ENCODE assay signal across 8 mouse cellular contexts in the genomic region with DNA sequence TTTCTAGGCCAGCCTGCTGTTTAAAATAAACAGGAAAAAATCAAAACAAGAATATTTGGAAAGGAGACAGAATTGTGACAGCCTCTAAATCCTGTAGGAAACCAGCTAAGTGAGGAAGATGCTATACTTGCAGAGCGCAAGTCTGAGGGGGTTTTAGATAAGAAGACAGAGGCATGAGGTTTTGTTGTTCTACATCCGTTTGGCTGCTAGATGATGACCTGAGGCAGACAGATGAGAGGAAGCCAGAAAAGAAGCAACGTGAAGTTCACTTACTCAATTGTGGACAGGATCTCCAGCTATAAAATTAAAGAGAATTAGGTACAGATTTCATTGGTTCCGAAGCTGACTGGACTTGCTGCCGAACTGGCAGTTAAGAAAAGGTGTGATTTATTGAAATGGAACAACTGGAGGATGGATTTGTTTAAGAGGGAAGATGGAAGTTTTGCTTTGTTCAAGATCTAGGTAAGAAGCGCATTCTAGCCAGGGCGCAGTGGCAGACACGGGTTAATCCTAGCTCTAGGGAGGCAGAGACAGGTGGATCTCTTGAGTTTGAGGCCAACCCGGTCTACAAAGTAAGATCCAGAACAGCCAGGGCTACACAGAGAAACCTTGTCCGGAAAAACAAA. TPM values are rescaled to one million over a fixed set of nuclear protein-coding genes. Genes with fewer than 3 reads are reported as not detected.
A peak's percentile ranks its signal among the peaks of the same experiment; 100 is the strongest.
DNase-seq lines count a peak whose midpoint lies in the region; ATAC-seq and TF ChIP-seq lines count a peak whose summit lies in the region.

No protein-coding gene starts in this region.

- peaks cover 2% of the 10 kb centered on the region; the same call in 1 of the 2 replicates for H3K36me3 ChIP-seq in intestine, embryonic 15.5 days

- no peak for TF ChIP-seq CTCF in left cerebral cortex, adult 2 months (IDR thresholded peaks at IDR 0.05)

- H3K27me3 ChIP-seq in intestine, embryonic 15.5 days (replicated peaks) = no peaks in the 10 kb centered on the region

- no peaks in the 10 kb centered on the region for H3K9me3 ChIP-seq in intestine, embryonic 15.5 days

- 18% methylated on average over 10 of the region's 10 CpGs for WGBS in intestine, embryonic 15.5 days

- intact Hi-C loops in left cerebral cortex, adult 2 months (cut with DNase I) = loop anchor here (2.0 to 5.0 kb wide), 3 partner anchors 42 to 172 kb away; partner anchors contain the start of genes Chchd4 and Tmem43
- intact Hi-C loops in left cerebral cortex, postnatal 36 days (cut with DNase I) = loop anchor here (5.0 kb wide), 2 partner anchors 43 to 172 kb away; partner anchors contain the start of genes Chchd4 and Tmem43

- no peak for ATAC-seq in intestine, embryonic 15.5 days

- peak overlapping the region; percentile 90 for H3K4me3 ChIP-seq in left cerebral cortex, adult 2 months
- H3K4me3 ChIP-seq in intestine, embryonic 15.5 days (replicated peaks) = peak overlapping the region; percentile 67

- peak overlapping the region; percentile 83 for H3K9ac ChIP-seq in intestine, embryonic 15.5 days

- peak overlapping the region; percentile 77 for H3K4me2 ChIP-seq in intestine, embryonic 15.5 days (replicated peaks)

- peaks cover 4% of the 10 kb centered on the region; the same call in 1 of the 2 replicates for H3K4me1 ChIP-seq in intestine, embryonic 15.5 days (replicated peaks)

- DNase-seq in left cerebral cortex, adult 2 months (ENCODE audit: extremely low spot score in 1 of 2, low spot score in 2 of 2) = no peak
- no peak for DNase-seq in left cerebral cortex, postnatal 36 days (ENCODE audit: low spot score in 2 of 2)
- peak; percentile 13 for DNase-seq in c-Kit-positive CD71-positive TER-119-negative erythroid progenitor cells, embryonic 14.5 days (ENCODE audit: low read depth)
- DNase-seq in naive thymus-derived CD4-positive, alpha-beta T cell, adult 2 months (ENCODE audit: low read depth) = peak; percentile 48
- DNase-seq in Muller cell, postnatal 12 days (ENCODE audit: inconsistent ontology term) = no peak
- DNase-seq in urinary bladder, postnatal 14 days (ENCODE audit: low spot score) = no peak
- no peak for DNase-seq in MN1 (ENCODE audit: low spot score)

- H3K27ac ChIP-seq in left cerebral cortex, adult 2 months = no peak overlapping the region
- H3K27ac ChIP-seq in intestine, embryonic 15.5 days = no peak overlapping the region

RNA-seq across cellular contexts. Expression of gene Xpc, which starts 0.8 kb away (rescaled TPM):
- total RNA-seq in left cerebral cortex, adult 2 months (2021) = 10 to 100 TPM; 12.9 to 13.2 TPM
- total RNA-seq in left cerebral cortex, postnatal 36 days (2021) = 10 to 100 TPM; 13.2 to 14.9 TPM
- polyA plus RNA-seq in intestine, embryonic 15.5 days (2015; fragmentation: Nextera tagmentation; extraction: Ambion mirVana) = 15.3 and 16.8 TPM in 2 replicates

RNA-seq across cellular contexts. Expression of gene Lsm3, which starts 0.9 kb away (rescaled TPM):
- total RNA-seq in left cerebral cortex, adult 2 months (2021) = 10 to 100 TPM; 35.0 to 40.6 TPM
- 10 to 100 TPM; 35.0 to 41.3 TPM for total RNA-seq in left cerebral cortex, postnatal 36 days (2021)
- polyA plus RNA-seq in intestine, embryonic 15.5 days (2015; fragmentation: Nextera tagmentation; extraction: Ambion mirVana) = 268 and 270 TPM in 2 replicates

RNA-seq across cellular contexts. Expression of gene Tmem43, which starts 41.3 kb away (rescaled TPM):
- 10 to 100 TPM; 29.3 to 30.0 TPM for total RNA-seq in left cerebral cortex, adult 2 months (2021)
- 10 to 100 TPM; 24.9 to 29.6 TPM for total RNA-seq in left cerebral cortex, postnatal 36 days (2021)
- 36.4 and 40.5 TPM in 2 replicates for polyA plus RNA-seq in intestine, embryonic 15.5 days (2015; fragmentation: Nextera tagmentation; extraction: Ambion mirVana)

RNA-seq across cellular contexts. Expression of gene Chchd4, which starts 41.5 kb away (rescaled TPM):
- 10 to 100 TPM; 20.8 to 21.2 TPM for total RNA-seq in left cerebral cortex, adult 2 months (2021)
- 10 to 100 TPM; 19.8 to 21.1 TPM for total RNA-seq in left cerebral cortex, postnatal 36 days (2021)
- polyA plus RNA-seq in intestine, embryonic 15.5 days (2015; fragmentation: Nextera tagmentation; extraction: Ambion mirVana) = 38.0 and 39.7 TPM in 2 replicates

Comparison
In these comparisons a context has a peak if more than half of its experiments do, and no peak if none do; other contexts are left out.
1. DNase-seq: peak in c-Kit-positive CD71-positive TER-119-negative erythroid progenitor cells, embryonic 14.5 days (single experiment) and naive thymus-derived CD4-positive, alpha-beta T cell, adult 2 months (single experiment); none in left cerebral cortex, adult 2 months (0 of 2), left cerebral cortex, postnatal 36 days (0 of 2), Muller cell, postnatal 12 days (single experiment), urinary bladder, postnatal 14 days (single experiment) and MN1 (single experiment).